Mouse (Mus musculus) WW6 (cell line): ENCODE measurements around the gene Cd40.

ENCODE experiments used
- DNase-seq: peaks from one replicate; pipeline ENCODE4 v3.0.0-alpha.2; 2013; ENCODE audit warnings: low read depth, low spot score

Cd40 gene

DNA sequence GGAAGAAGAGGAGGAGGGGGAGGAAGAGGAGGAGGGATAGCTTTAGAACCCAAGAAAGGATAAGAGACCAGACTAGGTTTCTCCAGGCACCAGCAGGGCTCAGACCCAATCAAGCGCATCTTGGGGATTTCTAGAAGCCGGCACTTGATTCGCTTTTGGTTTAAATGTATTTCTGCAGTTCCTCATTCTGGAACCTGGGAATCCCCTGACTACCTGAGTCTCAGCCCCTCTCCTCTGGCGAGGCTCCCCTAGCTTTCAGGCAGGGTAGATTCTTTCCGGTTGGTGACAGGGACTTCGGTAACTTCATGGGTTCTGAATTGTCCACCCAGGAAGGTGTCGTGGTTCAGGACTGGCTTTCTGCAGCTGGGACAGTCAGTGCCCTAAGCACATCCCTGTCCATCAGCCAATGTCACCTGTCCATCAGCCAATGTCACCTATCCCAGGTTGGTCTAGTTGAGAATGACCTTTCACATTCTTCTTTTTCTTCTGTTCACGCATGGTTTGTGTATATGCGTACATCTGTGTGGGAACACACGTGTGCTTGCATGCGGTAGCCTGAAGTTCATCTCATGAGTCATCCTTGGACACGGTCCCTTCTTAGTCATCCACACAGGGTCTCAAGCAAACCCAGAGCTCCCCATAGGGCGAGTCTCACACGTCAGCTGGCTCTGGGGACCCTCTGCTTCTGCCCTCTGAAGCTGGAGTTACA is 1.1 kb downstream of the Cd40 start:
- DNase-seq: no peak

DNA sequence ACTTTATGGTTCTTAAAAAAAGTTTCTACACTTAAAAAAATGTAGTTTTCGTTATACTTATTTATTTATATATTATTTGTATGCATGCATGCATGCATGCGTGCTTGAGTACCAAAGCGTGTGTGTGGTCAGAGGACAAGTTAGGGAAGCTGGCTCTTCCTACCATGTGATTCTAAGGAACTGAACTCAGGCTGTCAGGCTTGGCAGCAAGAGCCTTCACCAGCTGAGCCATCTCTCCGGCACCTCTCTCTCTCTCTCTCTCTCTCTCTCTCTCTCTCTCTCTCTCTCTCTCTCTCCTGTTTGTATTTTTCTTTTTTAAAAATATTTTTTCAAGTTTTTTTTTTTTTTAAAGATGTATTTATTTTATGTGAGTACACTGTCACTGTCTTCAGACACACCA is 4.5 kb downstream of the Cd40 start:
- DNase-seq: no peak

DNA sequence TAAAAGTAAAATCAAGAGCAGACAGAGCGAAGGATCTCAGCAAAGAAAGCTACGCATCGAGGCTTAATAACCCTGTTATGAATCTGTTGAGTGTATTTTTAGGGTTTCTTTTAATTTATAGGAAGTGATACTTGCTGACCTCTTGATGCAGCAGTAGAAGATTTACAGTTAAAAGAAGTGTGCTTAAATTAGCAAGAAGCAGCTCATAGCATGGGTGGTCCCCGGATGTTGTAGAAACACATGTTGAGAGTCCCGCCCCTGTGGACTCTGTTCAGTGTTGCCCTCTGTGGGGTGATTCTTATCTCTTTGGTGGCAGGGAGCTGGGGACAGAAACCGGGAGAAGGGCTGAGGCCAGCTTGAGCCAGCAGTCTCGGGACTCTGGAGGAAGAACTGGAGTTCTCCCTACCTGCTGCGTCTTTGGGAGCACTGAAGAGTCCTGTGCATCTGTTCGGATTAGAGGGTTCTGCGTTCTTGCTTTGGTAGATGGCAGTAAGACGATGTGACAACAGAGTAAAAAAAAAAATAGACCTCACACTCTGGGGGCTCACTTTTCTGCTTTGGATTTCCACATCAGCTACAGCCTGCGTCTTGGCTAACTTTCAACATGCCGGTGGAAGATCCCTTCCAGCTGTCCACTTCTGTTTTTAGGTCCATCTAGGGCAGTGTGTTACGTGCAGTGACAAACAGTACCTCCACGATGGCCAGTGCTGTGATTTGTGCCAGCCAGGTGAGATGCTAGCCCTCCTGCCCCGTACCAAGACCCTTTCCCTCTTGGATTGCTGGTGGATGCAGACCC is 6.4 kb downstream of the Cd40 start:
- no peak for DNase-seq

DNA sequence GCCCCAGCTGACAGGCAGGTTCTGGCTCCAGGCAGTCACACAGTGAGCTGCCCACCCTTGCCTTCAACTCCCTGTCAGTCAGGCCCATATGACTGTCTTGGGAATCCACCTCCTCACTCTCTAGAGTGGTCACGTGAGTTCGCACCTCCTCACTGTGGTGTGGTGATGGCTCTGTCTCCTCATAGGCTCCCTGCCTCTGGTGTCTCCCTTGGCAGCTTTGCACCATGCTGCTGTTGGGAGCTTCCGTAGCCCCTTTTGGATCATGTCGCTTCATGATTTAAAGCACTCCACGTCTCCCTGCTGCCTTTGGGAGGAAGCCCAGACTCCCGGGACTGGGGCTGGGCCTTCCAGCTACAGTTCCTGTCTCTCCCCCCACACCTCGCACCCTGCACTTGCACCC is 9.1 kb downstream of the Cd40 start:
- no peak for DNase-seq

DNA sequence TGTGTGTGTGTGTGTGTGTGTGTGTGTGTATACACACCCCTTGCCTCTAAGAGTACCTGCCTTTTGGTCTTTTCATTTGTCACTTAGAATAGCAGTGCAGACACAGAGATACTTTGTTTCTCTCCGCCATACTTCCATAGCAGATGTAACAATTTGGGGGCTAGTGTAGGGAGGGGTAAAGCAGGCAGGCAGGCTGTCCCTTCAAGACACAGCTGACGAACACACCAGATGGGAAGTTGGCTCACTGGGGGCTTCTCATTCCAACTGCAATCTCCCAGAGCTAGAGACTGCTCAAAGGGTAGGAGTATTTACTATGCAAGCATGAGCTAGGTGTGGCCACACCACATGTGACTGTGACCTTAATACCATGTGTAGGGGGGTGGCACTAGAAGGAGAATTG is 13.4 kb downstream of the Cd40 start:
- no peak for DNase-seq

- no peak for DNase-seq
Observed at GRCm38 (mm10) chr2:165070096-165070816, 14.8 kb downstream of the Cd40 start.

DNA sequence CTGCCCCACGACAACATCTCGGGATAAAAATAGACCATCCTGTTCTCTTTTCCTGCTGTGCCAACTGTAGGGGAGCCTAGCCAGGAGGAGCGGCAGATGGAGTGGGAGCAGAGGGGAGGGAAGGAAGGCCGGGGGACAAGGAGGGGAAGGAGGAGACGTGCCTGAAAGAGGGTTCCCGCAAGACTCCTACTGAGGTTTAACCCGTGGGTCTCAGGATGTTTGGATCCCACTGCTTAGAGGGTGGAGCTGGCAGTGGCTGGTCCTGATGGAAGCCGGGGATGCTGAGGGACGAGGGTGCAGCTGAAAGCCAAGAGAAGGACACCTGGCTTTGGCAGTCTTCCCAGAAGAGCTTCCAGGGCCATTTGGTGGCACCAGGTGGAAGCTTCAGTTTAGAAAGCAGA is 18.0 kb downstream of the Cd40 start:
- DNase-seq: no peak

DNA sequence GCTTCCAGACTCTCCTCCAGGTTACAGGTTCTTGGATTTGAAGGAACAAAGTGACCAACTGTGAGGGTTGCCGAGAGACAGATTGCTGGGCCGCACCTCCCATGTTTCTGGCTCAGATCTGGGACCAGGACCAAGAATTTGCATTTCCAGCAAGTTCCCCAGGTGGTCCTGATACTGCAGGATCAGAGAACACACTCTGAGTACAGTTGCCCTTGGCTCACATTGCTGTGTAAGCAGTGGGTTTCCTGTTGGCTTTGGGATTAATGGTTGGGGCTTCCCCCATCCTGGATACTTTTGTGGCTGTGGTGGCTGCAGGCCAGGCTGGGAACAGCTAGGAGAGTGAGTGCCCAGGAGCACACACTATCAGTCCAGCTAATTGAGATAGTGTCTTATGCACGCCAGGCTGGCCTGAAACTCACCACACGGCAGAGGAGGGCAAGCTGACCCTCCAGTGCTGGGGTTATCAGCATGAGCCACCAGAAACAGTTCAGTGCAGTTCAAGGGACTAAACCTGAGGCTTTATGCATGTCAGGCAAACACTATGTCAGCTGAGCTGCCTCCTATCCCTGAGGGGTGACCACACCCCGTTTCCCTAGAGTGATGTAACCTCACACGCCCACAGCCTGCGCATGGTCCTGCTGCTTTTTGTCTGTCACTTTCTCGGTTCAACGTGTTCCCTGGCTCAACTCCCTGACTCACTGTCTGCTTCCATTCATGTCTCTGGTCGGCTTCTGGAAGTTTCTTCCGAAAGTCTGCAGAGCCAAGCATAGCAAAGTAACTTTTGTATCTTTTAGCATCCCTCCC is 18.9 kb downstream of the Cd40 start:
- DNase-seq: no peak

- DNase-seq: peak; percentile 45
Observed at GRCm38 (mm10) chr2:165074937-165075336, 19.5 kb downstream of the Cd40 start.

DNA sequence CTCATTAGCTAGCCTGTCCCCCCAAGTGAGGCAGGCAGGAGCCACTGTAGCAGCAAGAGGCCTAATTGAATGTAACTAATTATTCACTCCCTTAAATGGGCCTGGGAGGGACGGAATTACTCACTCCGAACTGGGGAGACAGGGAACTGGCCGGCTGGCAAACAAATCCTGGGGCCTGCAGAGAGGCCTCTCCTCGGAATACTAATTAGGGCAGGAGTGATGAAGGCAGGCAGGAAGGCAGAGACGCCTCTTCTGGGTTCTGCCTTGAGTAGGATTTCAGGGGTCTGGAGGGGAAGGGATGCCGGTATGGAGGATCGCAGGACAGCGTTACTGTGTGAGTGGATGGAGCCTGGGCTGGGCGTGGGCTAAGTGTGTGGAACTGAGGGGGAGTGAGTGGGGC is 21.6 kb downstream of the Cd40 start:
- DNase-seq: no peak

GRCm38 (mm10) chr2:165078045-165078444 is 22.6 kb downstream of the Cd40 start:
- no peak for DNase-seq

GRCm38 (mm10) chr2:165078605-165079004 is 23.2 kb downstream of the Cd40 start:
- no peak for DNase-seq

DNA sequence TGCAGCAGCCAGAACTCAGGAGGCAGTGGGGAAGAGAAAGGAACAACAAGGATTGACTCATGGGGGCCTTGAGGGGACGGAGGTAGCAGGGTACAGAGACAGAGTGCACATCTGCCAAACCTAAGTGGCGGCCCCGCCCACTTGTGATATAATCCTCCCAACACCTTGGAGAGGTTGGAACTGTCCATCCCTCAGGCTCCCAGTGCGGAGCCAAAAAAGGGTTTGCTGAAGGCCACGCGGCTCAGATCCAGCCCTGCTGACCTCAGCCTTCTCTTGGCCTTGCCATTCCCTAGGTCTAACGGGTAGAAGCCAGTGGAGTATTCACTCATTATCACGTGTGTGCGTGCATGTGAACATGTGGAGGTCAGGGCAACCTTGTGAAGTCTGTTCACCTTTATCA is 25.2 kb downstream of the Cd40 start:
- no peak for DNase-seq

- no peak for DNase-seq
Observed at GRCm38 (mm10) chr2:165081257-165081656, 25.8 kb downstream of the Cd40 start.

DNA sequence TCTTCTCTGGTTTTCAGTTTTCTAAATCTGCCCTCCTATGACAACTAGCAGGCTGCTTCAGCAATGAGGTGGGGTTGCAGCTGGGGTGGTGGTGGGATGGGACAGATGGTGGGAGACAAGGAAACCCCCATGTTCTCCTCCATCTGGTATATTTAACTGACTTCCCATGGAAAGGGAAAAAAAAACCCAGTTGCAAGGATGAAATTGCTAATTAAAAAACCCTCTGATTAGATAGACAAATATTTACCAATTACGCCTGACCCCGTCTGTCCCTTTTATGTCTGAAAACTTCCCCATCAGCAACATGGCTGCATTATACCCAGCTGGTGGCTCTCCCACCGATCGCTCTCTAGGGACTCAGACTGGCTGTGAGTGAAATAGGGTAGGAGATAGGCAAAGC is 31.2 kb downstream of the Cd40 start:
- no peak for DNase-seq

DNA sequence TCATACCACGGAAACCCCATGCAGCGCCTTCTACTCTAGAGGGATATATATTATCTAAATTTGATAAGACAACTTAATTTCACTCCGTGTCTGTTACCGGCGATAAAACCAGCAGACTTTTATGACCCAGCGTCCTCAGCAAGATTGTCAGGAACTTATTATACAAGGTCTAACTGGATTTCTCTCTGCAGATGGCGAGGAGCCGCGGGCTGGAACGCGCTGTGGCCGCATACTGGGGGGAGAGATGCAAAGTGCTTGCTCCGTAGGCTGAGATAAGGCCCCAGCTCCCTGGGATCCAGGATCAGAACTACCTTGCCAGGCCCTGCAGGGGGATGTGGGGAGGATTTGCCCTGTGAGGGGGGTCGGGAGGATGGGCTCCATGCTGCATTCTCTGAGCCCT is 34.0 kb downstream of the Cd40 start:
- no peak for DNase-seq

GRCm38 (mm10) chr2:165090650-165091049 is 35.2 kb downstream of the Cd40 start, which contains the start of gene 1700025C18Rik:
Gene 1700025C18Rik, minus strand, starts transcription at chr2:165090750.
- no peak for DNase-seq

DNA sequence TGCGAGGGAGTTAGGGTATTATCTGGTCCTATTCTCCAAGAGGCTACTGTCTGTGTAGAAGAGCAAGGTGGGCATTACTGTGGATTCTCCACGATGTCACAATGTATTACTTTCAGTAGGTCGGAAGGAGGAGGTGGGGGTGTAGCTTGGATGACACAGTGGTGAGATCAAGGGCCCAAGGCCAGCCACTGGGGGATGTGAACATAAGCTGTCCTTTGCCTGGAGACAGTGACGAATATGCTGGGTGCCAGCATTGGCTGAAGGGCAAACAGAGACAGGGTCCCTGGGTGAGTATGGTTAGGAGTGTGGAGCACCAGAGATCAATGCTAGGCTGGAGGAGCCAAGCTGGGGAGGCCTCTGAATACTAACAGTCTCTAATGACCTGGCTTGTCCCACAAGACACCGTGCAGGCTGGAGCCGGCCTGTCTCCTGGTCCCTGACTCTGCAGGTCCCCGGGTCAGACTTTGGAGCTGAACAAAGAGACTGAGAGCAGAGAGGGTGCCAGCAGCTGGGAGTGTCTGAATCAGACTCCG is 36.1 kb downstream of the Cd40 start:
- DNase-seq: no peak

GRCm38 (mm10) chr2:165092393-165092792 is 37.0 kb downstream of the Cd40 start:
- DNase-seq: no peak

GRCm38 (mm10) chr2:165096367-165096766 is 40.9 kb downstream of the Cd40 start:
- no peak for DNase-seq

- DNase-seq: no peak
Observed at GRCm38 (mm10) chr2:165098861-165099260, 43.4 kb downstream of the Cd40 start.
